Mouse (Mus musculus): ENCODE measurements at regions not wholly inside any gene's neighbourhood (a gene's known extent, or its start where the extent isn't known, plus 50 kb on each side); places are given as distances from the start of the nearest gene placed in this dataset.

DNA sequence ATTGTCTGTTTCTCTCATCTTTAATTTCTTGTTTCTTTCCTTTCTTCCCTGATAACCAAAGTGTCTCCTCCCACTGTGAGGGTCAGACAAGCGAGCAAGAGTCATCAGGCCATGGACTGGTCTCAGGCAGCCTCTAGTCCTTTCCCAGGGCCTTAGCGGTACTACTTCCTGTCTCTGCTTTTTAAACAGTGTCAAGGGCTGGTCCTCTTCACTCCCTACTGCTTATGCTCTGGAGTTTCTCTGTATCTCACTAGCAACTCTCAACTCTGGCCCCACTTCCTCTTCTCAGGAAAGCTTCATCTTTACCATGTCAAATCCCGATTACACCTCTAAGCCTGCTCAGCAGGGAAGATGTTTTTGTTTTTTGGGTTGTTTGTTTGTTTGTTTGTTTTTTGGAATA is 124.1 kb downstream of the Pten start:
- no peak overlapping the region for H3K4me3 ChIP-seq (ENCODE audit: insufficient read depth, low read length)
- H3K27ac ChIP-seq (ENCODE audit: insufficient read depth, low read length), result no peak overlapping the region
- H3K4me1 ChIP-seq (ENCODE audit: control insufficient read depth, insufficient read depth, low read length), result no peaks in the 10 kb centered on the region
- TF ChIP-seq CTCF (IDR thresholded peaks at IDR 0.05; ENCODE audit: extremely low read depth, insufficient read depth, low read length) (no peak), POLR2A (IDR thresholded peaks at IDR 0.05; ENCODE audit: extremely low read depth, insufficient read depth, low read length) (no peak)

DNA sequence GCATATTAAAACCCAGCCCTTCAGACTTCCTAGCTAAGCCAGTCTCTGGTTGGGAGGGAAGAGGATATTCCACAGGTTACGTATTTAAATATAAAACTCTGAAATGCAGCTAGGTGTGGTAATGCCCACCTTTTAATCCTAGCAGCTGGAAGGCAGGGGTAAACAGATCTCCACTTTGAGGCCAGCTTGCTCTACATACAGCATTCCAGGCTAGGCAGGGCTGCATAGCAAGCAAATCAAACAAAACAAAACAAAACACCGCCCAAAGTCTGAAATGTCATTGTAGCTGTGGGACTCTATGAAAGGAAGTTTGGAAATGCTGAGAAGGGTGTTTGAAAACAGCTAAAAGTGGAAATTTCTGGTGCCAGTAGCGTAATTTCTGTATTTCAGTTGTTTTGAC is 127.0 kb downstream of the Pten start:
- Histone ChIP-seq H3K27ac (ENCODE audit: insufficient read depth, low read length) (no peak overlapping the region), H3K4me3 (ENCODE audit: insufficient read depth, low read length) (no peak overlapping the region), H3K4me1 (ENCODE audit: control insufficient read depth, insufficient read depth, low read length) (no peaks in the 10 kb centered on the region; the same call in 1 of the 2 replicates)
- TF ChIP-seq CTCF (IDR thresholded peaks at IDR 0.05; ENCODE audit: extremely low read depth, insufficient read depth, low read length), result no peak
- TF ChIP-seq POLR2A (IDR thresholded peaks at IDR 0.05; ENCODE audit: extremely low read depth, insufficient read depth, low read length), result no peak

DNA sequence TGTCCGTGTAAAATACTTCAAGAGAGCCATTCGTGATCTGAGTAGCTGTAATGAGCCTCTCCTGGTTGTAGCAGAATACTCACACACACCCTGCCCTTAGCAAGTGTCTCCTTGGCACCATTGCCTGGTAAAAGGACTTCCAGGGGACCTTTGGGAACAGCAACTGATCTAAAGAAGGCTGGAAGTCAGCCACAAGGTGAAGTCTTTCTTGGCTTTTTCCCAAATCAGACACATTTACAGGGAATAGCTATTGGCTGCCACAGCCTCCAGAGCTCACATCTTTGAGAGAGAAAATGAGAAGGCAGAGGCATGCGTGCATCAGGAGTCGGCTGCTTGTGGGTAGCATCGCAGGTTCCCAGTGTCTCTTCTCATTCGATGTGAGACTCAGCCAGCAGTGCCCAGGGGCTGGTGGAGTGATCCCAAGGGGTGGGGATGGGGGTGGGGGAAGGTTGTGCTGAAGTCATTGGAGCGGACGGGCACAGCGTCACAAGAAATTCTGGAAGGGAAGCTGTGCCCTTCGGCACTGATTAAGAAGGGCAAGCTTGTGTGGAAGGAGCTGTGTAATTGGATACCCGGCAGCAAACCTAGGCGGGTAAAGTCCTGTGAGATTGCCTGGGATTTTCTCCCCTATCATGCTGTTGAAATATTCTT is 128.3 kb downstream of the Pten start:
- Histone ChIP-seq H3K4me3 (ENCODE audit: insufficient read depth, low read length) (no peak overlapping the region), H3K27ac (ENCODE audit: insufficient read depth, low read length) (no peak overlapping the region)
- TF ChIP-seq POLR2A (IDR thresholded peaks at IDR 0.05; ENCODE audit: extremely low read depth, insufficient read depth, low read length) (no peak), CTCF (IDR thresholded peaks at IDR 0.05; ENCODE audit: extremely low read depth, insufficient read depth, low read length) (no peak)

DNA sequence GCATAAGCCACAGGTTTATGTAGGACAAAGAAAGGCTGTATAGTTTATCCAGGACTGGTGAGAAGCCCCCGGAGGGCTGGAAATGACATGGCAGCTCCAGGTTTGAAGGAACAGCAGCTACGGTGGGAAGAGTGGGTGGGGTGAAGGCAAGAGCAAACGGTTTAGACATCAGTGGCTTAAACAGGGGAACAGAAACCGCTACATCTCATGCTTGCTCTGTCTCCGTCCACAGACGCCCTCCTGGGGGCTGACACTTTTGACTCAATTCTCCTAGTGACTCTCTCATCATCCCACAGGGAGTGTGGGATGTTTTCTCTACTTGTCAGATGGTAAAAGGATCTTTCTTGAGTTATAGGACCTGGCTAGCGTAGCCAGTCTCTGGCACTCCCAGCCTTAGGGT is 129.9 kb downstream of the Pten start:
- Histone ChIP-seq H3K4me3 (ENCODE audit: insufficient read depth, low read length) (no peak overlapping the region), H3K4me1 (ENCODE audit: control insufficient read depth, insufficient read depth, low read length) (no peaks in the 10 kb centered on the region; the same call in 1 of the 2 replicates), H3K27ac (ENCODE audit: insufficient read depth, low read length) (no peak overlapping the region; the same call in 1 of the 2 replicates)
- no peak for TF ChIP-seq POLR2A (IDR thresholded peaks at IDR 0.05; ENCODE audit: extremely low read depth, insufficient read depth, low read length)
- TF ChIP-seq CTCF (IDR thresholded peaks at IDR 0.05; ENCODE audit: extremely low read depth, insufficient read depth, low read length), result no peak

More for the DNA sequence above, 128.3 kb downstream of the Pten start:
- no peaks in the 10 kb centered on the region; the same call in 1 of the 2 replicates for H3K4me1 ChIP-seq (ENCODE audit: control insufficient read depth, insufficient read depth, low read length)

DNA sequence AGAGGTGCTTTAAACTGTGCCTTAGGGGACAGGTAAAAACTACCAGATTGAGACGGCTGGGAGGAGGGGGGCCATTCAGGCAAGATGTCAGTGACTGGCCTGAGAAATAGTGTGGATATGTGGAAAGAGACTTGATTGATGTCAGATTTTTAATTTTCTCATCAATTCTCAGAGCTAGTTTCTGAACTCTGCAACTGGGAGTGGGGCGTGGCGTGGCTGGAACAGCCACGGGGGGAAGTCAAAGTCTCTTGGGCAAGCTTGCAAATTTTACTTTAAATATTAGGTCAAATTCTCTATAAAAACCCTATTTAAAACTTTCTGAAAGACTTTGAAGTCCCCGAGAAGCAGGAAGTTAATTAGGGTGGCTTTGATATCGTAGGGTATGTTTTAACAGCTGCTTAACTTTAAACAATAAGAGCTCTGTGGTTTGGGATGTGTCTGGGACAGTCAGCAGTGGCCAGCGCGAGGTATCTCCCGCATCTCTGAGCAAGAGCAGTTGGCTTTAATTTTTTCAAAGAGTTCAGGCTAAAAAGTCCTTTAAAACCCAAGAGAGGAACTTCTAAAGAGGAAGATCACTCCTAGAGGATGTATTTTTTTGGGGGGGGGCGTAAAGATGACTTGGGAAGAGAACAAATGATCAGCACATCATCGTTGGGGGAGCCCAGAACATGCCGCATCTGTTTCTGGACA is 131.5 kb downstream of the Pten start:
- no peak overlapping the region for H3K27ac ChIP-seq (ENCODE audit: insufficient read depth, low read length)
- no peak for TF ChIP-seq CTCF (IDR thresholded peaks at IDR 0.05; ENCODE audit: extremely low read depth, insufficient read depth, low read length)
- no peak for TF ChIP-seq POLR2A (IDR thresholded peaks at IDR 0.05; ENCODE audit: extremely low read depth, insufficient read depth, low read length)
- H3K4me1 ChIP-seq (ENCODE audit: control insufficient read depth, insufficient read depth, low read length), result no peaks in the 10 kb centered on the region; the same call in 1 of the 2 replicates
- H3K4me3 ChIP-seq (ENCODE audit: insufficient read depth, low read length), result no peak overlapping the region

DNA sequence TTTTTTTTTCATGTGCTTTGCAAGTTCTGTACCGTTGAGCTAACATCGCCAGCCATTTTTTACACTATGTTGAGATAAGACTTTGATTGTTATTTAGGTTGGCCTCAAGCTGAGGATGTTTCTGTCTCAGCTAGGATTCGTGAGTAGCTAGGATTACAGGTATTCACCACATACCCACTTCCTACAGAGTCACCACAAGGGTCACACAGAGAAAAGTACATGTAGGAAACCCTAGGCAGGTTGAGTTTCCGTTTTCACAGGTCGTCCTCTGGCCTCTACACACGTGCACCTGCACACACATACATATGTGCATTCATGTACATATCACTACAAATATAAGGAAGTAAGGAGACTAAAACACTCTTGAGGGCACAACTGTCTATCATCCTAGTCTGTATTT is 133.5 kb downstream of the Pten start:
- no peak for TF ChIP-seq POLR2A (IDR thresholded peaks at IDR 0.05; ENCODE audit: extremely low read depth, insufficient read depth, low read length)
- TF ChIP-seq CTCF (IDR thresholded peaks at IDR 0.05; ENCODE audit: extremely low read depth, insufficient read depth, low read length), result no peak

DNA sequence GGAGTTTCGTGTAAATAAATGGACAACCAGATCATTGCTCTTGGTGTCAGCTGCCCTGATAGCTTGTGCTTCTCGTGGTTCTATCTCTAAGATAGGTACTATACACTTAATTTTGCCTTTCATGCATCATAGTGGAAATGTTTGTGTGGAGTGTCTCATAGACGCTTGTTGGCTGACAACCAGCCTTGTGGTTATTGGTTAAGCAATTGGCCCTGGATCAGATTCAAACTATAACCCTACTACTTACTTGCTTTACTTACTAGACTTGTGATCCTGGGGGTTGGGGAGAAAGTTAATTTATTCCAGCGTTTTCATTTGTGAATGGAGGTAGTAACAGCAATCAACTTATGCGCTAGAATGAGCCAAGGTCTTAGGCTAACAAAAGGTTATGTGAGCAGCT is 135.2 kb downstream of the Pten start:
- no peaks in the 10 kb centered on the region for H3K4me1 ChIP-seq (ENCODE audit: control insufficient read depth, insufficient read depth, low read length)
- H3K4me3 ChIP-seq (ENCODE audit: insufficient read depth, low read length), result no peak overlapping the region
- TF ChIP-seq POLR2A (IDR thresholded peaks at IDR 0.05; ENCODE audit: extremely low read depth, insufficient read depth, low read length) (no peak), CTCF (IDR thresholded peaks at IDR 0.05; ENCODE audit: extremely low read depth, insufficient read depth, low read length) (no peak)
- H3K27ac ChIP-seq (ENCODE audit: insufficient read depth, low read length), result no peak overlapping the region

More for the DNA sequence above, 133.5 kb downstream of the Pten start:
- no peak overlapping the region for H3K4me3 ChIP-seq (ENCODE audit: insufficient read depth, low read length)
- H3K27ac ChIP-seq (ENCODE audit: insufficient read depth, low read length), result no peak overlapping the region
- H3K4me1 ChIP-seq (ENCODE audit: control insufficient read depth, insufficient read depth, low read length), result no peaks in the 10 kb centered on the region; the same call in 1 of the 2 replicates

DNA sequence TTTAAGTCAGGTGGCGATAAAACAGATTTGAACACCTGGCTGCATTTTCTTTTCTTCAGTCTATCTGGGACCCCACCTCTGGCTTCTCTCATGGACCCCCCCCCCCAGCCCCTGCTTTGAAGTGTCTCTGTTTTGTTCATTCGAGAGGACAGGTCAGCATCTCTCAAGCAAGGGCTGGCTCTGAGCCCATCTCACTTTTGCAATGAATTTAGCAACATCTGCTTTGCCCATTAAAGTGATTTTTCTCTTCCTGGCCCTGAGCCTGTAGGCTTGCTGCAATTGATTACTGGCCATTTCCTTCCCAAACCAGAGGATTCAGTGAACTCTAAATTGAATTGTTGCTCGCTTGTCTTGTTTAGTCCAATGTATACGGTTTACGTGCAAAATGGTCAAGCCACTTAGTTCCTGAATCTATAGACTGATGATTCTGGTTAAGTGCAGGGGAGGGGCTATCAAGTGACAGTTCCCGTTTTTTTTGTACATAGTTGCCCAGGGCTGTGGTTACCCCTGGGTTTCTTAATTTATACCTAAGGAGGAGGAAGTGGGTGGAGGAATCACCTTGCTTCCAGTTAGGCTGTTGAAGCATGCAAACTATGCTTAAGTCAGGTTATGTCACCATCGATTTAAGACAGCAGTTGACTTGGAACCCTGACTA is 146.3 kb downstream of the Pten start:
- Histone ChIP-seq H3K4me1 (ENCODE audit: control insufficient read depth, insufficient read depth, low read length) (no peaks in the 10 kb centered on the region), H3K27ac (ENCODE audit: insufficient read depth, low read length) (no peak overlapping the region), H3K4me3 (ENCODE audit: insufficient read depth, low read length) (no peak overlapping the region)
- TF ChIP-seq POLR2A (IDR thresholded peaks at IDR 0.05; ENCODE audit: extremely low read depth, insufficient read depth, low read length), result no peak
- no peak for TF ChIP-seq CTCF (IDR thresholded peaks at IDR 0.05; ENCODE audit: extremely low read depth, insufficient read depth, low read length)

DNA sequence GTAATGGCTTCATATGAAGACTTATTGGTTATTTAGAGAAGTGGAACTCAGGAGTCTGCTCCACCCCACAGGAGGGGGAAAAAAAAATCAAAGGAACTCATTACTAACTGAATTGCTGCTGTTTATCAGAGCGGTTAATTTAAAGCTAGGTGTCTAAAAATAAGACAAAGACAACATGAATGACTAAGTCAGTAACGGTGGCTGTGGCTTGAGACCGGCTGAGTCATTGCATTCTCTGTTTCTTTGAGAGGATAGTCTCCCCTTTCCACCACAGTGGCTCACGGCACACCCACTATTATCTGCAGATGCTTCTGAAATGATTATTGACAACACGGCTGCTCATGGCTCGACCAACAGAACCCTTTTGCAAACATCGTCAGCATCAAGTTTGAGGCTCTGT is 147.2 kb downstream of the Pten start:
- Histone ChIP-seq H3K4me1 (ENCODE audit: control insufficient read depth, insufficient read depth, low read length) (no peaks in the 10 kb centered on the region), H3K27ac (ENCODE audit: insufficient read depth, low read length) (no peak overlapping the region), H3K4me3 (ENCODE audit: insufficient read depth, low read length) (no peak overlapping the region)
- TF ChIP-seq CTCF (IDR thresholded peaks at IDR 0.05; ENCODE audit: extremely low read depth, insufficient read depth, low read length) (no peak), POLR2A (IDR thresholded peaks at IDR 0.05; ENCODE audit: extremely low read depth, insufficient read depth, low read length) (no peak)
